Mouse (Mus musculus): Measurements from ENCODE around the gene Adam15. TPM values are rescaled to one million over a fixed set of nuclear protein-coding genes. Genes with fewer than 3 reads are reported as not detected.

Gene Adam15
- polyA plus RNA-seq, 1 experiment from 2014 or later: 32.7 TPM

DNA sequence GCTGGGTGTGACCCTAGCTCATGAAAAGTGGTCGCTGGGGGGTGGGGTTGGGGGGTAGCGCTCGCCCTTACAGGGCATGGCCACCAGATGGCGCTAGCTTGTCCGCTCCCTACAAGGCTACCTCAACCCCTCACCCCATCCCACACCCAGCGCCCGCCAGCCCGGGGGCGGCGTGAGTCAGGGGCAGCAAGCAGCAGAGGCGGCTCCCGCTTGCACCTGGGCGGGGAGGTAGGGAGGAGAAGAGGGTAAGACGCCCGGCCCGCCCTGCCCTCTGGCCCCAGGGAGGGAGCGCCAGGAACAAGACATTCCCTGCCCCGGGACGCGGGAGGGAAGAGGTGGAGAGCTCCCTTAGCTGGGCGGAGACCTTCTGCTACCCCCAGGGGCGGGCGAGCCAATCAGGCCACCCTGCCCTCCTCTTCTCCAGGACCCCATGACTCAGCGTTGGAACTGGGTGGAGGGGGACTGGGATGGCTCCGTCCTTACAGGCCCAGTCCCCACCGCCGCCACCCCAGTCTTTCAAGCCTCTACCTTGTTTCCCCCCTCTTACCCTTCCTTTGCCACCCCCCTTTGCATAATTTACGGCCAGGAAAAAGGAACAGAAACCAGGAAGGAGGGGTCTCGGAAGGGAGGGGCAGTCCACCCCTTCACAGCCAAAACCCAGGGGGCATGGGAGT is 28.7 kb upstream of the Adam15 start:
- no peaks in the 10 kb centered on the region for H3K4me1 ChIP-seq (ENCODE audit: insufficient read depth)
- peak overlapping the region; percentile 54; the same call in 1 of the 2 replicates for H3K27ac ChIP-seq (ENCODE audit: low read depth)
- TF ChIP-seq CTCF (IDR thresholded peaks at IDR 0.05; ENCODE audit: low read depth): peak; percentile 97
- no peaks in the 10 kb centered on the region for H3K9me3 ChIP-seq (ENCODE audit: low read depth, low read length)
- ATAC-seq (ENCODE audit: insufficient read depth) (peak; percentile 95), DNase-seq (peak; percentile 87)
- H3K27me3 ChIP-seq (ENCODE audit: insufficient read depth, low read length): no peaks in the 10 kb centered on the region
- H3K36me3 ChIP-seq (ENCODE audit: insufficient read depth): peaks cover 10% of the 10 kb centered on the region; the same call in 1 of the 2 replicates
- WGBS: 1% methylated on average over 28 of the region's 29 CpGs
- H3K4me3 ChIP-seq (ENCODE audit: low read depth, low read length): peak overlapping the region; percentile 52
- H3K4me2 ChIP-seq: peak overlapping the region; percentile 76
- peak overlapping the region; percentile 62 for H3K9ac ChIP-seq

DNA sequence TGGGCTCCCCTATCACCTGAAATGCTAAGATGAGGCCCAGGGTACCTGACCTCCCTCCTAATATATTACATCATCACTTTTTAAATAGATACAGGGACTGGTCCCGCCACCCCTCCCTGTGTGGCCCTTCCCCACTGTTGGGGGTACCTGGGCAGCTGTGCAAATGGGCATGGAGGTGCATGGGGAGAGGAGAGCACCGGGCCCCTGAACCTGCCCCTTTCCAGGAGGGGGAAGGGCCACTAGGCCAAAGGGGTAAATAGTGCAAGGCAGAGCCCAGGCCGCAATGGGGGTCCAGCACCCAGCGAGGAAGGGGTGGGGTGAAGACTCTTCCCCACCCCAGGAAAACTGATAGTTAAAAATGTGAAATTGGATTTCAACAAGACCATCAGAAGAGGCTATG is 28.0 kb upstream of the Adam15 start:
- Histone ChIP-seq H3K4me1 (ENCODE audit: insufficient read depth) (no peaks in the 10 kb centered on the region), H3K36me3 (ENCODE audit: insufficient read depth) (peaks cover 10% of the 10 kb centered on the region; the same call in 1 of the 2 replicates), H3K4me2 (peak overlapping the region; percentile 76), H3K27ac (ENCODE audit: low read depth) (peak overlapping the region; percentile 42; the same call in 1 of the 2 replicates), H3K27me3 (ENCODE audit: insufficient read depth, low read length) (no peaks in the 10 kb centered on the region), H3K9me3 (ENCODE audit: low read depth, low read length) (no peaks in the 10 kb centered on the region), H3K9ac (no peak overlapping the region), H3K4me3 (ENCODE audit: low read depth, low read length) (peak overlapping the region; percentile 52)
- ATAC-seq (ENCODE audit: insufficient read depth) (peak; percentile 16; the same call in 1 of the 2 replicates), DNase-seq (no peak)
- no peak for TF ChIP-seq CTCF (IDR thresholded peaks at IDR 0.05; ENCODE audit: low read depth)
- WGBS: 61% methylated on average over 4 of the region's 4 CpGs

- no peak overlapping the region for H3K4me2 ChIP-seq
- H3K9me3 ChIP-seq (ENCODE audit: low read depth, low read length): no peaks in the 10 kb centered on the region
- H3K4me3 ChIP-seq (ENCODE audit: low read depth, low read length): no peak overlapping the region
- H3K27ac ChIP-seq (ENCODE audit: low read depth): no peak overlapping the region
- DNase-seq (no peak), ATAC-seq (ENCODE audit: insufficient read depth) (no peak)
- no peaks in the 10 kb centered on the region for H3K27me3 ChIP-seq (ENCODE audit: insufficient read depth, low read length)
- no peak overlapping the region for H3K9ac ChIP-seq
- no peak for TF ChIP-seq CTCF (IDR thresholded peaks at IDR 0.05; ENCODE audit: low read depth)
- 25% methylated on average over 5 of the region's 5 CpGs for WGBS
- H3K4me1 ChIP-seq (ENCODE audit: insufficient read depth): no peaks in the 10 kb centered on the region
- H3K36me3 ChIP-seq (ENCODE audit: insufficient read depth): no peaks in the 10 kb centered on the region
Measured at GRCm38 (mm10) chr3:89373581-89374231, 23.9 kb upstream of the Adam15 start.

GRCm38 (mm10) chr3:89367338-89367737 is 17.5 kb upstream of the Adam15 start:
- Histone ChIP-seq H3K4me3 (ENCODE audit: low read depth, low read length) (no peak overlapping the region), H3K4me2 (no peak overlapping the region), H3K36me3 (ENCODE audit: insufficient read depth) (no peaks in the 10 kb centered on the region), H3K27ac (ENCODE audit: low read depth) (no peak overlapping the region), H3K9me3 (ENCODE audit: low read depth, low read length) (no peaks in the 10 kb centered on the region), H3K4me1 (ENCODE audit: insufficient read depth) (no peaks in the 10 kb centered on the region), H3K27me3 (ENCODE audit: insufficient read depth, low read length) (no peaks in the 10 kb centered on the region), H3K9ac (no peak overlapping the region)
- ATAC-seq (ENCODE audit: insufficient read depth) (no peak), DNase-seq (no peak)
- 49% methylated on average over 11 of the region's 11 CpGs for WGBS
- TF ChIP-seq CTCF (IDR thresholded peaks at IDR 0.05; ENCODE audit: low read depth): no peak

DNA sequence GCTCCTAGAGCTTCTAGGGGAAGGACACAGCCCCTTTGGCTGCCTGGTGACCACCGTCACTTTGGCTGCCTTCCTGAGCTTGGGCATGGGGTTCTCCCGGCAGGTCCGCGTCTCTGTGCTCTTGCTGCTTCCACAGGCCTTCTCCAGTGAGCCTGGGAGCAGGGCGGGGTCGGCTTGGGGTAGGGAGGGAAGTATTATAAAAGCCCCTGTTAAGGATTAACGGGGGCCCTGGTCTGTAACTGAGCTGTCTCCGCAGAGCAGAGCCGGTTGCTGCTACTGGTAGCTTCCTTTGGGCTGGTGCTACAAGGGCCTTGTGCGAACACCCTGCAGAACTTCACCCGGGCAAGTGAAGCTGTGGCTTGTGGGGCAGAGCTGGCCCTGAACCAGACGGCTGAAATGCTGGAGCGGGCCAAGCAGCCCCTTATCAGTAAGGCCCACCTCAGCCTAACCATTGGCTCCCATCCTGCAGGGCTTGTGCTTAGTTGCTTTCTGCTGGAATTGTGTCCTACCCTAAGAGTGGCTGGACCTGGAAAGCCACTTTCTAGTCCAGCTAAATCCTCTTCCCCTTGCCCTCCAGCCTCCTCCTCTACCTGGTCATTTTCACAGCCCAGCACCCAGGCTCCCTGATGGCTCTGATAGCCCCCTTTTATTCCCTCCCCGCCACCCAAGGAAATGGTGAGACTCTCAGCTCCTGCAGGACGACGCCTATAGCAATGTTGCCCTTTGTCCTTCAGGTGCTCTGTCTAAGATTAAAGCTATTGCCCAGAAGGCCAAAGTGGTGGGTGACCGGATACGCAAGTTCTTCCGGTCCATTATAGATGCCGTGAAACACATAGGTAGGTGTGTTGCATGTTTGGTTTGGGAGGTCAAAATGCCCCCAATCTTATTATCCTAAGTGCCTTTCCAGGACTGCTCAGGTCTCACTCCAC is 16.0 kb upstream of the Adam15 start:
- Histone ChIP-seq H3K4me1 (ENCODE audit: insufficient read depth) (no peaks in the 10 kb centered on the region), H3K4me2 (no peak overlapping the region), H3K27me3 (ENCODE audit: insufficient read depth, low read length) (no peaks in the 10 kb centered on the region), H3K27ac (ENCODE audit: low read depth) (no peak overlapping the region), H3K4me3 (ENCODE audit: low read depth, low read length) (no peak overlapping the region), H3K9me3 (ENCODE audit: low read depth, low read length) (no peaks in the 10 kb centered on the region), H3K9ac (no peak overlapping the region), H3K36me3 (ENCODE audit: insufficient read depth) (no peaks in the 10 kb centered on the region)
- ATAC-seq (ENCODE audit: insufficient read depth) (no peak), DNase-seq (no peak)
- 62% methylated on average over 20 of the region's 20 CpGs for WGBS
- TF ChIP-seq CTCF (IDR thresholded peaks at IDR 0.05; ENCODE audit: low read depth): no peak

GRCm38 (mm10) chr3:89365153-89365485 is 15.3 kb upstream of the Adam15 start, which contains the start of gene Dcst1:
Dcst1 (minus strand) TSS chr3:89365253.
- no peaks in the 10 kb centered on the region for H3K9me3 ChIP-seq (ENCODE audit: low read depth, low read length)
- no peak for ATAC-seq (ENCODE audit: insufficient read depth)
- WGBS: 92% methylated on average over 11 of the region's 11 CpGs
- no peaks in the 10 kb centered on the region for H3K27me3 ChIP-seq (ENCODE audit: insufficient read depth, low read length)
- H3K27ac ChIP-seq (ENCODE audit: low read depth): no peak within 1 kb of the TSS
- H3K4me3 ChIP-seq (ENCODE audit: low read depth, low read length): no peak within 1 kb of the TSS
- no peak within 1 kb of the TSS for H3K9ac ChIP-seq
- no peaks in the 10 kb centered on the region for H3K36me3 ChIP-seq (ENCODE audit: insufficient read depth)
- H3K4me1 ChIP-seq (ENCODE audit: insufficient read depth): no peaks in the 10 kb centered on the region
- no peak for DNase-seq
- no peak for TF ChIP-seq CTCF (IDR thresholded peaks at IDR 0.05; ENCODE audit: low read depth)
- no peak within 1 kb of the TSS for H3K4me2 ChIP-seq

All from lung, embryonic 14.5 days (tissue).